Mouse (Mus musculus) kidney, postnatal 0 days (tissue): ENCODE results near the gene Hrct1. TPM values are rescaled to one million over a fixed set of nuclear protein-coding genes. Genes with fewer than 3 reads are reported as not detected.
A peak's percentile ranks its signal among the peaks of the same experiment; 100 is the strongest.

ENCODE experiments used
- ATAC-seq: fragments of 200-750 bp; cut with Nextera tagmentation; replicated peaks from 2 replicates; pipeline ENCODE4 v1.8.0; 2017; ENCODE audit warnings: low read depth, moderate number of reproducible peaks, moderate TSS enrichment, moderate library complexity; ENCODE audit not compliant: low FRiP score
- DNase-seq: peaks from one replicate; pipeline ENCODE4 v3.0.0-alpha.2; 2016; ENCODE audit warnings: low spot score
- H3K27ac ChIP-seq: fragments of 300-500 bp; sonication (generic); 2 replicates; pipeline ENCODE4 v1.5.1; 2014; ENCODE audit warnings: mild to moderate bottlenecking
- H3K27me3 ChIP-seq: fragments of 300-500 bp; sonication (generic); 2 replicates; pipeline ENCODE4 v1.6.1; 2014; ENCODE audit warnings: low read length, mixed read lengths; ENCODE audit not compliant: insufficient read depth
- H3K36me3 ChIP-seq: fragments of 300-500 bp; sonication (generic); 2 replicates; pipeline ENCODE4 v1.6.1; 2014; ENCODE audit warnings: low read length, mixed read lengths; ENCODE audit not compliant: insufficient read depth
- H3K4me1 ChIP-seq: fragments of 300-500 bp; sonication (generic); replicated peaks from 2 replicates; pipeline ENCODE4 v1.6.1; 2014; ENCODE audit warnings: antibody characterized with exemption, low read length, mixed read lengths; ENCODE audit not compliant: insufficient read depth
- H3K4me2 ChIP-seq: fragments of 300-500 bp; sonication (generic); 2 replicates; pipeline ENCODE4 v1.6.1; 2014; ENCODE audit warnings: mild to moderate bottlenecking, low read length, moderate library complexity, mixed read lengths
- H3K4me3 ChIP-seq: fragments of 300-500 bp; sonication (generic); replicated peaks from 2 replicates; pipeline ENCODE4 v1.5.1; 2014; ENCODE audit warnings: low read depth, low read length
- H3K9ac ChIP-seq: fragments of 300-500 bp; sonication (generic); 2 replicates; pipeline ENCODE4 v1.6.1; 2014; ENCODE audit warnings: low read depth, low read length
- H3K9me3 ChIP-seq: fragments of 300-500 bp; sonication (generic); replicated peaks from 2 replicates; pipeline ENCODE4 v1.6.1; 2016; ENCODE audit warnings: low read length, inconsistent platforms, mixed read lengths
- CTCF ChIP-seq: IDR thresholded peaks from 2 replicates; pipeline ENCODE4 v1.5.1; 2016; ENCODE audit warnings: antibody characterized with exemption, low read depth, mild to moderate bottlenecking, moderate library complexity
- WGBS: fragments of 180-500 bp; shearing (Covaris S2); extraction: QIAGEN DNeasy Blood & Tissue Kit; methylation state at CpG from one replicate; pipeline ENCODE4 v1.1.7; 2014; 5-methylcytosine and 5-hydroxymethylcytosine counted together
- polyA plus RNA-seq: library from polyadenylated mRNA; unstranded; fragments of >200 nt; fragmentation: Nextera tagmentation; extraction: Ambion mirVana; gene quantifications from 2 replicates; pipeline ENCODE4 v1.2.1, GENCODE M21; 2015

Hrct1 gene
- polyA plus RNA-seq, 1 experiment from 2014 or later = 3.2 TPM

DNA sequence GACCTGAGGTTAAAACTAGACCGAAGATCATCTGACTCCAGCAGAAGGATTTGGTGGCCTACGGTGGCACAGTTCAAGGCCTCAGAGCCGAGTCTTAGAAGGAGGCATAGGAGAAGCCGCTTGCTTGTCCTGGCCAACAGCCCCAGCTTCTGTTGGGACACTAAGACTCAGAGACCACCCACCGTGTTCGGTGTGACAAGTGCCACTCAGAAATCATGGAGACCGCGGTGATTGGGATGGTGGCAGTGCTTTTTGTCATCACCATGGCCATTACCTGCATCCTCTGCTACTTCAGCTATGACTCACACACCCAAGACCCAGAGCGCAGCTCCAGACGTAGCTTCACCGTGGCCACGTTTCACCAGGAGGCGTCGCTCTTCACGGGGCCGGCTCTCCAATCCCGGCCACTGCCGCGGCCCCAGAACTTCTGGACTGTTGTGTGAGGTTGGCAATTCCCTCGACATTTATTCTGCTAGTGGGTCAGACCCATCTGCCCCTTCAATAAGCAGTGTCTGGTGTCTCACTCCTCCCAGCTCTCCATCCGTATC lies 3.8 kb downstream of the Hrct1 start:
- no peaks in the 10 kb centered on the region for H3K36me3 ChIP-seq
- H3K4me1 ChIP-seq = peaks cover 32% of the 10 kb centered on the region
- TF ChIP-seq CTCF = peak; percentile 21; the same call in 1 of the 2 replicates
- H3K9ac ChIP-seq = no peak overlapping the region
- no peaks in the 10 kb centered on the region for H3K9me3 ChIP-seq
- ATAC-seq (no peak), DNase-seq (no peak)
- H3K27me3 ChIP-seq = no peaks in the 10 kb centered on the region
- H3K27ac ChIP-seq = peak overlapping the region; percentile 95
- H3K4me3 ChIP-seq = no peak overlapping the region
- H3K4me2 ChIP-seq = no peak overlapping the region
- WGBS = 62% methylated on average over 21 of the region's 21 CpGs

DNA sequence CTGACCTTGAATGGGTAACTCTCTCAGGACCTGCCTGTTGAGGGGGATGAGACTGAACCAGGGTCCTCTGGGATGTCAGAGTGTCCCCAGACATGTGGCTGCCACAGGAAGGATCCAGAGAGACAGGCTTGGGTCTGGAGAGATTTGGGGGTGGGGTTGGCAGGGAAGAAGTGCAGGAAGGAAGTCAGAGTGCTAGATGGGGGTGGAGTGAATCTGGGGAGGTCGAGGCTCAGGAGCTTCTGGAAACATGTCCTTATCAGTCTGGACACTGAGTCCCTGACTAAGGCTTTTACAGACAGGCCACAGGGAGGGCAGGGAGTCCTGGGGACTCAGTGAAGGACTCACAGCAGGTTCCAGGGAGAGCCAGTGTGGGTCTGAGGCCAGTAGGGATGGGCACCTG lies 5.2 kb downstream of the Hrct1 start:
- Histone ChIP-seq H3K9me3 (no peaks in the 10 kb centered on the region), H3K9ac (no peak overlapping the region), H3K4me1 (peaks cover 29% of the 10 kb centered on the region), H3K27ac (no peak overlapping the region), H3K27me3 (no peaks in the 10 kb centered on the region), H3K4me2 (no peak overlapping the region), H3K36me3 (no peaks in the 10 kb centered on the region), H3K4me3 (no peak overlapping the region)
- 9% methylated on average over 1 of the region's 1 CpGs for WGBS
- no peak for DNase-seq
- ATAC-seq = no peak
- no peak for TF ChIP-seq CTCF

DNA sequence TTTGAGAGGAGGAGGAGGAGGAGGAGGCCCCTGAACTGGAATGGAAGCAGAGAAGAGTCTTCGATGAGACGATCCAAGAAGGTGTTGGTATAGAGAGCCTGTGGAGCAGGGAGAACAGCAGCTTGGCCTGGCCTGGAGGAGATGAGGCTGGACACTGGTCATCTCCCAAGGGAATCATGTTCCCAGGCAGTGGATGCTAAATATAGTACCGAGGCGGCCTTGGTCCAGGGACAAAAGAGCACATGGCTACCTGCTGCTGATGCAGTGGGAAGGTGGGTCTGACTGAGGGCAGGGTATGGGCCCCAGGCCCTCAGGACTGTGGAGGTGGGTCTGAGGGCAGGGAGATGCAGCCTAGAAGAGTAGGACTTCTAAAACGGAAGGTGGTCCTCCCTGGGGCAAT lies 6.2 kb downstream of the Hrct1 start:
- 77% methylated on average over 5 of the region's 5 CpGs for WGBS
- Histone ChIP-seq H3K9me3 (no peaks in the 10 kb centered on the region), H3K4me3 (no peak overlapping the region), H3K36me3 (no peaks in the 10 kb centered on the region), H3K4me2 (no peak overlapping the region), H3K9ac (no peak overlapping the region), H3K27ac (no peak overlapping the region), H3K27me3 (no peaks in the 10 kb centered on the region), H3K4me1 (peaks cover 20% of the 10 kb centered on the region)
- ATAC-seq (no peak), DNase-seq (no peak)
- no peak for TF ChIP-seq CTCF

DNA sequence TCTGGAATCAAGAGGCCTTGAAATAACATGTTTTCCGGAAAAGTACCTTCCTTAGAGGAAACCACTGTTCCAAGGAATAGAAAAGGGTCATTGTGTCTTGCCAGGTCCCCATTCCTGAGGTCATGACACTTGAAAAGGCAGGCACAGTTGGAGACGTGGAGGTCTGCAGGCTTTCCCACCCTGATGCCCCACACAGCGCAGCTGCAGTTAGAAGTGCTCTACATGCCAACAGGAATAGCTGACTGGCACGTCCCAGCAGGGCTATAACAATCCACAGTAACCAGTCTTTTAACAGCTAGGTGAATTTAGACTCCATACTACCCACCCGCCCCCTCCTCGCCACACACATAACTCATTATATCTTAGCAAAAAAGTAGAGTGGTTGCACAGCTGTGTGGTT lies 10.2 kb downstream of the Hrct1 start:
- H3K9ac ChIP-seq = no peak overlapping the region
- no peak for ATAC-seq
- no peak overlapping the region for H3K4me2 ChIP-seq
- no peak overlapping the region for H3K27ac ChIP-seq
- no peak overlapping the region for H3K4me3 ChIP-seq
- no peaks in the 10 kb centered on the region for H3K9me3 ChIP-seq
- no peaks in the 10 kb centered on the region for H3K27me3 ChIP-seq
- TF ChIP-seq CTCF = no peak
- 74% methylated on average over 6 of the region's 6 CpGs for WGBS
- no peak for DNase-seq
- no peaks in the 10 kb centered on the region for H3K36me3 ChIP-seq
- H3K4me1 ChIP-seq = no peaks in the 10 kb centered on the region

DNA sequence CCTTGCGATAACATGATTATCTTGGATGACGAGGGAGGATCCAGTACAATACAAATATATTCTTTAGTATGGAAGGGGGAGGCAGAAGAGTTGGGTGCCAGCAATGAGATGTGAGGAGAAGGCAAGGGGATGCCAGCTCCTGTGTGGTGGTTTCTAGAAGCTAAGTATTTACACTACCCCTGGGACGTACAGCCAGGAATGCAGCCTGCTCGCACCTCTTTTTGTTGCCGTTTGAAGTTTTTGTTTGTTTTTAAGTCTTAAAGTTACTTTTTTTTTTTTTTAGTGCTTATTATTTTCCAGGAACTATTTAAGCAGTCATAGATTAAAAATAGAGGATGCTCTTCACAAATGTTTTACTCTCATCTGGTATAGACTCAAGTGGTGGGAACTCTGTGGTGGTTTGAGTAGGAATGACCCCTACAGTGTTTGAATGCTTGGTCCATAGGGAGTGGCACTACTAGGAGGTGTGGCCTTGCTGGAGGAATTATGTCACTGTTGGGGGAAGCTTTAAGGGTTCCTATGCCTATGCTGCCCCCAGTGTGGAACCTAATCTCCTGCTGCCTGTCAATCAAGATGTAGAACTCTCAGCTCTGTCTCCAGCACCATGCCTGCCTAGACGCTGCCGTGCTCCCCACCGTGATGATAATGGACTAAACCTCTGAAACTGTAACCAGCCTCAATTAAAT lies 12.1 kb downstream of the Hrct1 start:
- no peak overlapping the region for H3K9ac ChIP-seq
- no peak for ATAC-seq
- H3K36me3 ChIP-seq = no peaks in the 10 kb centered on the region
- no peaks in the 10 kb centered on the region for H3K27me3 ChIP-seq
- H3K4me2 ChIP-seq = no peak overlapping the region
- no peak for DNase-seq
- H3K4me1 ChIP-seq = no peaks in the 10 kb centered on the region
- H3K9me3 ChIP-seq = no peaks in the 10 kb centered on the region
- no peak overlapping the region for H3K4me3 ChIP-seq
- 72% methylated on average over 8 of the region's 8 CpGs for WGBS
- H3K27ac ChIP-seq = no peak overlapping the region
- no peak for TF ChIP-seq CTCF

DNA sequence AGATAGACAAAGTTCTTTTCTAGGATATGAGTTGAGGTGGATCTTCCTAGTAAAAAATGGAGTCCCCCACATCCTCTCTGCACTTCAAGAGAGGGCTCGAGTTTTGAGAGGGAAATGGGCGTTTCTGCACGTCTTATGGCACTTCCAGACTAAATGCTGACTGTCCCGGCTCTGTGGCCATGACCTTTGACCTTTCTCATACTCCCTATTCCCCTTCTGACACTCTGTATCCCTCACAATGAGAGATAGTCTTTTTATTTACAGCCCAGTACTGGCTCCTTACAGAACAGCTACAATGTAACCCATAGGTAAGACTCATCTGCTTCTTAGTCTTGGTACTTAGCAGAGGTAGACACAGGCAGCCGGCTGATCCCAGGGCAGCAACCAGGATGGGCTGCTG lies 14.5 kb downstream of the Hrct1 start:
- 43% methylated on average over 5 of the region's 5 CpGs for WGBS
- no peak overlapping the region for H3K4me3 ChIP-seq
- H3K27me3 ChIP-seq = no peaks in the 10 kb centered on the region
- TF ChIP-seq CTCF = no peak
- H3K9ac ChIP-seq = no peak overlapping the region
- H3K4me2 ChIP-seq = no peak overlapping the region
- no peaks in the 10 kb centered on the region for H3K36me3 ChIP-seq
- H3K4me1 ChIP-seq = no peaks in the 10 kb centered on the region
- no peaks in the 10 kb centered on the region for H3K9me3 ChIP-seq
- no peak for DNase-seq
- no peak overlapping the region for H3K27ac ChIP-seq
- no peak for ATAC-seq
